Mouse (Mus musculus) neural tube, embryonic 14.5 days (tissue): ENCODE measurements around the gene Exoc2. TPM values are rescaled to one million over a fixed set of nuclear protein-coding genes. Genes with fewer than 3 reads are reported as not detected.

Experiments
- ATAC-seq: fragments of 200-750 bp; cut with Nextera tagmentation; 2 replicates; pipeline ENCODE4 v1.8.0; 2017; ENCODE audit warnings: low read depth, mild to moderate bottlenecking, moderate TSS enrichment, moderate library complexity
- H3K27ac ChIP-seq: fragments of 300-500 bp; sonication (generic); 2 replicates; pipeline ENCODE4 v1.5.1; 2014; ENCODE audit warnings: low read depth, mild to moderate bottlenecking, control low read depth, low read length, moderate library complexity, mixed read lengths
- H3K27me3 ChIP-seq: fragments of 300-500 bp; sonication (generic); 2 replicates; pipeline ENCODE4 v1.6.1; 2014; ENCODE audit warnings: low read length; ENCODE audit not compliant: control insufficient read depth, insufficient read depth
- H3K36me3 ChIP-seq: fragments of 300-500 bp; sonication (generic); 2 replicates; pipeline ENCODE4 v1.6.1; 2014; ENCODE audit warnings: low read length, mixed read lengths; ENCODE audit not compliant: control insufficient read depth, insufficient read depth
- H3K4me1 ChIP-seq: fragments of 300-500 bp; sonication (generic); 2 replicates; pipeline ENCODE4 v1.6.1; 2014; ENCODE audit warnings: low read length; ENCODE audit not compliant: control insufficient read depth, insufficient read depth
- H3K4me2 ChIP-seq: fragments of 300-500 bp; sonication (generic); 2 replicates; pipeline ENCODE4 v1.6.1; 2014; ENCODE audit warnings: mild to moderate bottlenecking, low read depth, low read length, control low read depth
- H3K4me3 ChIP-seq: fragments of 300-500 bp; sonication (generic); 2 replicates; pipeline ENCODE4 v1.5.1; 2014; ENCODE audit warnings: low read depth, low read length, control low read depth, mixed read lengths
- H3K9ac ChIP-seq: fragments of 300-500 bp; sonication (generic); replicated peaks from 2 replicates; pipeline ENCODE4 v1.6.1; 2014; ENCODE audit warnings: low read depth, mild to moderate bottlenecking, control low read depth, low read length, mixed read lengths
- H3K9me3 ChIP-seq: fragments of 300-500 bp; sonication (generic); 2 replicates; pipeline ENCODE4 v1.6.1; 2016; ENCODE audit warnings: low read length; ENCODE audit not compliant: control insufficient read depth
- WGBS: fragments of 180-500 bp; shearing (Covaris S2); extraction: QIAGEN DNeasy Blood & Tissue Kit; methylation state at CpG from one replicate; pipeline ENCODE4 v1.1.7; 2014; 5-methylcytosine and 5-hydroxymethylcytosine counted together
- polyA plus RNA-seq: library from polyadenylated mRNA; unstranded; fragments of >200 nt; fragmentation: Nextera tagmentation; extraction: Ambion mirVana; gene quantifications from 2 replicates; pipeline ENCODE4 v1.2.1, GENCODE M21; 2014

The Exoc2 gene
- polyA plus RNA-seq, 1 experiment from 2014 or later: 56.3 TPM

- H3K9me3 ChIP-seq: no peaks in the 10 kb centered on the region
- no peak overlapping the region for H3K4me2 ChIP-seq
- no peak overlapping the region for H3K4me3 ChIP-seq
- 67% methylated on average over 4 of the region's 4 CpGs for WGBS
- no peaks in the 10 kb centered on the region for H3K36me3 ChIP-seq
- ATAC-seq: no peak
- no peak overlapping the region for H3K9ac ChIP-seq
- H3K27ac ChIP-seq: no peak overlapping the region
- no peaks in the 10 kb centered on the region for H3K27me3 ChIP-seq
- no peaks in the 10 kb centered on the region for H3K4me1 ChIP-seq
Measured at GRCm38 (mm10) chr13:30978224-30978623, 4.3 kb upstream of the Exoc2 start.

- H3K27me3 ChIP-seq: no peaks in the 10 kb centered on the region
- no peaks in the 10 kb centered on the region for H3K36me3 ChIP-seq
- H3K9ac ChIP-seq: no peak overlapping the region
- no peaks in the 10 kb centered on the region for H3K4me1 ChIP-seq
- no peak for ATAC-seq
- H3K27ac ChIP-seq: no peak overlapping the region
- 54% methylated on average over 8 of the region's 8 CpGs for WGBS
- no peak overlapping the region for H3K4me3 ChIP-seq
- H3K4me2 ChIP-seq: no peak overlapping the region
- no peaks in the 10 kb centered on the region for H3K9me3 ChIP-seq
Measured at GRCm38 (mm10) chr13:30976536-30977084, 2.7 kb upstream of the Exoc2 start.

- no peaks in the 10 kb centered on the region for H3K9me3 ChIP-seq
- ATAC-seq: peak; percentile 70
- peak overlapping the region; percentile 62 for H3K4me2 ChIP-seq
- H3K27ac ChIP-seq: no peak overlapping the region; the same call in 1 of the 2 replicates
- no peaks in the 10 kb centered on the region for H3K4me1 ChIP-seq
- H3K9ac ChIP-seq: peak overlapping the region; percentile 72
- no peaks in the 10 kb centered on the region for H3K36me3 ChIP-seq
- WGBS: 27% methylated on average over 5 of the region's 5 CpGs
- H3K27me3 ChIP-seq: no peaks in the 10 kb centered on the region
- H3K4me3 ChIP-seq: peak overlapping the region; percentile 72
Measured at GRCm38 (mm10) chr13:30974247-30974630, 346 bp upstream of the Exoc2 start.

GRCm38 (mm10) chr13:30972102-30972501 is 1.8 kb downstream of the Exoc2 start:
- Histone ChIP-seq H3K4me3 (no peak overlapping the region), H3K27ac (no peak overlapping the region), H3K9ac (no peak overlapping the region), H3K36me3 (no peaks in the 10 kb centered on the region), H3K4me1 (no peaks in the 10 kb centered on the region), H3K27me3 (no peaks in the 10 kb centered on the region), H3K4me2 (no peak overlapping the region), H3K9me3 (no peaks in the 10 kb centered on the region)
- 95% methylated on average over 2 of the region's 2 CpGs for WGBS
- no peak for ATAC-seq

GRCm38 (mm10) chr13:30971047-30971446 is 2.8 kb downstream of the Exoc2 start:
- 88% methylated on average over 3 of the region's 3 CpGs for WGBS
- Histone ChIP-seq H3K9me3 (no peaks in the 10 kb centered on the region), H3K4me2 (no peak overlapping the region)

GRCm38 (mm10) chr13:30968311-30968710 is 5.6 kb downstream of the Exoc2 start:
- Histone ChIP-seq H3K4me3 (no peak overlapping the region), H3K27ac (no peak overlapping the region), H3K27me3 (no peaks in the 10 kb centered on the region), H3K9ac (no peak overlapping the region), H3K4me1 (peaks cover 7% of the 10 kb centered on the region; the same call in 1 of the 2 replicates), H3K36me3 (no peaks in the 10 kb centered on the region), H3K9me3 (no peaks in the 10 kb centered on the region), H3K4me2 (no peak overlapping the region)
- WGBS: 62% methylated on average over 4 of the region's 4 CpGs
- ATAC-seq: no peak

More at GRCm38 (mm10) chr13:30971047-30971446, 2.8 kb downstream of the Exoc2 start:
- H3K27me3 ChIP-seq: no peaks in the 10 kb centered on the region
- no peak overlapping the region for H3K27ac ChIP-seq
- H3K36me3 ChIP-seq: no peaks in the 10 kb centered on the region
- H3K4me3 ChIP-seq: no peak overlapping the region
- peaks cover 7% of the 10 kb centered on the region; the same call in 1 of the 2 replicates for H3K4me1 ChIP-seq
- ATAC-seq: no peak
- no peak overlapping the region for H3K9ac ChIP-seq

GRCm38 (mm10) chr13:30966507-30966911 is 7.4 kb downstream of the Exoc2 start:
- Histone ChIP-seq H3K36me3 (no peaks in the 10 kb centered on the region), H3K4me2 (peak overlapping the region; percentile 30; the same call in 1 of the 2 replicates), H3K27me3 (no peaks in the 10 kb centered on the region), H3K9me3 (no peaks in the 10 kb centered on the region), H3K4me3 (no peak overlapping the region), H3K4me1 (peaks cover 7% of the 10 kb centered on the region; the same call in 1 of the 2 replicates), H3K9ac (0 out of 2 replicates have a peak overlapping the region, but pooled peaks have one; percentile 25), H3K27ac (no peak overlapping the region)
- peak; percentile 73; the same call in 1 of the 2 replicates for ATAC-seq
- WGBS: 8% methylated on average over 10 of the region's 10 CpGs

- no peak overlapping the region for H3K4me3 ChIP-seq
- H3K27me3 ChIP-seq: no peaks in the 10 kb centered on the region
- H3K36me3 ChIP-seq: no peaks in the 10 kb centered on the region
- H3K9ac ChIP-seq: no peak overlapping the region
- no peak overlapping the region for H3K4me2 ChIP-seq
- H3K4me1 ChIP-seq: peaks cover 7% of the 10 kb centered on the region; the same call in 1 of the 2 replicates
- no peak for ATAC-seq
- no peak overlapping the region for H3K27ac ChIP-seq
- no peaks in the 10 kb centered on the region for H3K9me3 ChIP-seq
- 61% methylated on average over 2 of the region's 2 CpGs for WGBS
Measured at GRCm38 (mm10) chr13:30961932-30962331, 12.0 kb downstream of the Exoc2 start.

GRCm38 (mm10) chr13:30960714-30961113 is 13.2 kb downstream of the Exoc2 start:
- H3K4me2 ChIP-seq: no peak overlapping the region
- H3K4me1 ChIP-seq: no peaks in the 10 kb centered on the region
- no peak for ATAC-seq
- H3K9me3 ChIP-seq: no peaks in the 10 kb centered on the region
- H3K4me3 ChIP-seq: no peak overlapping the region
- H3K27ac ChIP-seq: no peak overlapping the region
- H3K9ac ChIP-seq: no peak overlapping the region
- WGBS: 88% methylated on average over 2 of the region's 2 CpGs
- no peaks in the 10 kb centered on the region for H3K27me3 ChIP-seq
- H3K36me3 ChIP-seq: no peaks in the 10 kb centered on the region
